Mouse (Mus musculus): ENCODE measurements around the gene Fkbp9.
"Not testable (repeated sequence)": the region's sequence is repeated elsewhere in the genome, so short reads cannot be mapped to it uniquely, and the experiment has no call there.

Gene Fkbp9

DNA sequence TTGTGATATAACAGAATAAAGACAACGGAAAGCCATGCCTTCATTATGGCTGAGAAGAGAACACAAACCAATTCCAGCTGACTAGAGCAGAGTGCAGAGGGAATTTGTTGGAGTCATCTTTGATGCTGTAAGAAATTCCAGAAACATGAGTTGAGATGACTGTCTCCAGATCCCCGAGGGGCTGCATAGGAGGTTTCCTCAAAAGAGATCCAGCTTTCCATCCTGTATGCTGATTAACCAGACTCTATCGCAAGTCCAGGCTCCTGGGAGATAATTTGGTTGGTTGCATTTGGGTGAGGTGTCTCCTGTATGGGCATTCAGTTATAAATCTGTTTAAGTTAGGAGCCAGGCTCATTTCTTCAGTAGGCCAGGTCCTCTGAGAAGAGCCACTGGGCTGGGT is 5.8 kb downstream of the Fkbp9 start:
- no peak for DNase-seq (ENCODE audit: low read depth, low spot score)

DNA sequence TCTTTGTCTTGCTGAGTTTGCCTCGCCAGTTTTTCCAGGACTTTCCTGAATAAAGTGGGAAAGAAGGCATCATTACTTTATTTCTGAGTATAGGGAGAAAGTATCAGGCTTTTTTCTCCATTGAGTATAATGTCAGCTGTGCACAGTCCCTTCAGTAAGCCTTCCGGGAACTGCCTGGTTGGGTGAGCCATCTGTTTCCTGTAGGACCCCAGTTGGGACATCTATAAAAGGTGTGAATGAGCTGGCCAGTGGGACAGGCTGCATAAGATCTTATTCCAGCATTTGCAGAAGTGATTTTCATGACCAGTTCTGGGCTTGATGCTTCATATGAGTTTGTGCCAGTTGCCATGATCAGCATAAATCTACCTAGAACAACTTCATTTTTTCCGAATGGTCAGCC is 11.4 kb downstream of the Fkbp9 start:
- no peak for DNase-seq (ENCODE audit: low read depth, low spot score)

DNA sequence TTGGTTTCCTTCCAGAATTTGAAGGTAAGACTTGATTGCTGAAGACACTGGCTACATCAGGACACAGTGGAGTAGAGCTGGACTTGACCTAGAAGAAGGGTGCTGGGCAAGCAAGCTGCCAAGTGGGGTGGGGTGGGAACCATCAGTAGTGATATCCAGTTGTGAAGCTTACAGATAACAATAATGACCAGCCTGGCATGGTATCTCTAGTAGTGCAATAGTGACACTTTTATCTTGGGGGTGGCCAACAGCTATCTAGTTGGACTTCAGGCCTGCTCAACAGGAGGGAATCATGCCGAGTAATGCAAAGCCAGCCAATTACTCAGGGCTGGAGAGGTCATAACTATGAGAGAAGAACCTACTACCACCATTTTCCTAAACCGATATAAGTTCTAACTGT is 12.5 kb downstream of the Fkbp9 start:
- no peak for DNase-seq (ENCODE audit: low read depth, low spot score)

DNA sequence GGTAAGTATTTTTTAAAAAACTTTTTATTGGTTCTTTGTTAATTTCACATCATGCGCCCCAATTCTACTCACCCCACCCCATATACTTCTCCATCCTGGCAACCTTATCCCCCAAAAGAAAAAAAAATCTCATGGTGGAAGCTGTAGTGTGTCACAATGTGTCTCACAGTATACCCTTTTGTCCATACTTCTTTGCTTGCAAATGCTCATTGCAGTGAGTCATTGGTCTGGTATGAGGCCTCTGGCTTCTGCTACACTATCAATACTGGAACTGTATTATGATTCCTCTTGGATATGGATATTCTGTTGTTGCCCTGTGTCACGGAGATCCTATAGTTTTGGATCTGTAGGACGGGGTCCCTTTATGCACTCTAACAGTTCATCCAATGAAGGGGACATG is 17.1 kb downstream of the Fkbp9 start:
- DNase-seq (ENCODE audit: low read depth, low spot score) = no peak

DNA sequence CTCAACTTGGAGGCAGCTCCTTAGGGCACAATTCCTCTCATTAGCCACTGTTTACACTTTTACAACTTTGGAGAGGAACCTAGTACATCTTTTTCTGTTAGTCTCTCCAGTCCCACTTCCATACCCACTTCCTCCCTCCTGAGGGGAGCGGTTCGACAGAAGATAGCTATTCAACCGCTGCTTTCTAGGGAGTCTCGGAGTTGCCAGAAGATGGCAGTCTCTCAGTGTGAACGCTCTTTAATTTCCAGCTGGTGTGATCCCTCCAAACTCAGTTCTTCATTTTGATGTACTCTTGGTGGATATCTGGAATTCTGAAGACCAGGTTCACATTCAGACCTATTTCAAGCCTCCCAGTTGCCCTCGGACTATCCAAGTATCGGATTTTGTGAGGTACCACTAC is 18.5 kb downstream of the Fkbp9 start:
- DNase-seq (ENCODE audit: low read depth, low spot score) = no peak

DNA sequence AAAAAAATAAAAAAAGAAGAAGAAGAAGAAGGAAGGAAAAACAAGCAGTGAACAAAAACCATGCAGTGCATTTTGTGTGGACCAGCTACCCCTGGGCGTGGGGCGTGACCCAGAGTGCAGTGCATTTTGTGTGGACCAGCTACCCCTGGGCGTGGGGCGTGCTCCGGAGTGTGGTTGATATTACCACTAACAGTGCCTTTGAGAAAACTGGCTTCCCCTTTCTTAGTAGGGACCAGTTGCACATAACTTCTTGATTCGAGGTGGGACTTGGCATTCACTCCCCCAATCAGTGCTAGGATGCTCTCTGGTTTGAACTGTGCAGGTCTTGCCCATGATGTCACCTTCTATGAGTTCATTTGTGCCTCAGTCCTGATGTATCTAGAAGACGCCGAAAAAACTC is 22.9 kb downstream of the Fkbp9 start:
- no peak for DNase-seq (ENCODE audit: low read depth, low spot score)

DNA sequence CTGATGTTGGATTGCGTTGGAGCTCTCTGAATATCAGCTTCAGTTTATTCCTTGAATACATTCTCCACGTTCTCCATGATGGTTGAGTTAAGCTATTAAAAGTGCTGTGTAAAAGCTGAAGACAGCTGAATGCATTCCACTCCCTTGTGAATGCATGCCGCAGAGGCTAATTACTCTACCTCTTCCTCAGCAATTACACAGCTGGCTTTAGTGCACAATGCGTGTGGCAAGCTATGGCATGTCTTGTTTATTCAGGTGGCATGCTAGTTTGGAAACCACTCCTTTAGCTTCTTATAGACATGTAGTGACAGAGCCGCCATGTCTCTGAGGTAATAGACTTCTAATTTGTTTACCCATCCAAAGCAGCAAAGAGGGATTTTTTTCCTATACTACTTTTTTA is 24.9 kb downstream of the Fkbp9 start:
- DNase-seq (ENCODE audit: low read depth, low spot score) = no peak

DNA sequence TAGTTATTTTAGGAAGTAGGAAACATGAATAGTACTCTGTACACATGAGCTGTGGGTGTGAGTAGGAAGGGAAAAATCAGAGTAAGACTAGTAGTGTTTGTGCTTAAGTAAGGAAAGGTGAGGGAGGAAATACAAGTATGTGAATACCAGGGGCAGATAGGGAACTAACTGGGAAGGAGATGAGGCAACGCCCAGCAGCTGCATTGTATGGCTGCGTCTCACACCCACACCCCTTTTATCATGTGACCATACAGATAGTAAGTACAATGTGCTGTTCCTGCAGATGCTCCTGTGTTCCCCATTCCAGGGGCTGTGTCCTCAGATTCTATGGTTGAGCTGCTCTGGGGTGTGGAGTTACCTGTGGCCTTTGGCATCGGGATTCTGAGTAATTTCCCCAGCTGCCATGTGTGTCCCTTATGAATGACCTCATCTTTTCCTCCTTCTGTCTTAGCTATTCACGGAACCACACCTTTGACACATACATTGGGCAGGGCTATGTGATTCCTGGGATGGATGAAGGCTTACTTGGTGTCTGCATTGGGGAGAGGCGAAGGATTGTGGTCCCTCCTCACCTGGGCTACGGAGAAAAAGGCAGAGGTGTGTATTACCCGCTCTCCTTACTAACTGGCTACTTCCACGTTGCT is 28.5 kb downstream of the Fkbp9 start:
- DNase-seq (ENCODE audit: low read depth, low spot score) = no peak

DNA sequence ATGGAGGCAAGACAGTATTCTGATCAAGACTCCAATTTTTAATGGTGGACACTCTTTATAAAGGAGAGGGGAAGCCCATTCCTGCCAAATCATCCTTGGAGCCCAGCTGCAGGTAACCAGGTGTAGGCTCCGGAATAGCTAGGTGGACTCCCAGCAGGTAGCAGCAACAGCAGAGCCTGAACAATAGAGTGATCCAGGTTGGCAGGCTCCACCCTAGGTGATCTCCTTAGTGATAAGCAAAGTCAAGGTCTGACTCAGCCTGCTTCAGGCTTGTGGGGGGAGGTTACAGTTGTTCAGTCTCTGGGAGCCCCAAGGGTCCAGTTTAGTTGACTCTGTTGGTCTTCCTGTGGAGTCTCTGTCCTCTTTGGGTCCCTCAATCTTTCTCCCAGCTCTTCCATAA is 35.0 kb downstream of the Fkbp9 start:
- DNase-seq (ENCODE audit: low read depth, low spot score) = not testable (repeated sequence)

DNA sequence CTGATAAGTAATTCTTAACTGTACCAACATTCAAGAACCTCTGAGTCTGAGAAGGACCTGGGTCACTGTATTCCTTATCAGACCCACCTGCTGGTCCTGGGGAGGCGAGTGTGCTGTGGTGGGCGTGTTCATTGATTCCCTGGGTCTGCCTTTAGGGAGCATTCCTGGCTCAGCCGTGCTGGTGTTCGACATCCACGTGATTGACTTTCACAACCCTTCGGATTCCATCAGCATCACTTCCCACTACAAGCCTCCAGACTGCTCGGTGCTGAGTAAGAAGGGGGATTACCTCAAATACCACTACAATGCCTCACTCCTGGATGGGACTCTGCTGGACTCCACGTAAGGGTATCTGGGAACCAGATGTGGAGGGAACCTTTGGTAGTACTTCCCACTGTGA is 36.7 kb downstream of the Fkbp9 start:
- DNase-seq (ENCODE audit: low read depth, low spot score) = no peak

DNA sequence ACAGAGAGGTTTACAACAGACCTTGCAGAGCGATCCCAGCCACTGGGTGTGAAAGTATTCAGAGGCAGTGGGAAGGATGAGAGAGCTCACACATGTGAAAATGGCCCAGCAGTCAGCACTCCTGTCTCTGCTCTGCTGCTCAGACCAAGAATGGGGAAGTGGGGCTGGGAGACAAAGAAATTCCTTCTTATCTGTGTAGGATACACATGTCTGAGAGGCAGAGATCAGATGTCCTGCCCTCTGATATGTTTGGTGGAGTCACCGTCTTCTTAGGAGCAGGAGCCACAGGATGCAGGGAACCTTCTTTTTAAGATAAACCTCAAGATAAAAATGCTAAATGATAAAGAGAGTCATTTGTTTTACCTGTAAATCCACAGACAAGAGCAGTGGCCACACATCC is 38.2 kb downstream of the Fkbp9 start:
- DNase-seq (ENCODE audit: low read depth, low spot score) = no peak

DNA sequence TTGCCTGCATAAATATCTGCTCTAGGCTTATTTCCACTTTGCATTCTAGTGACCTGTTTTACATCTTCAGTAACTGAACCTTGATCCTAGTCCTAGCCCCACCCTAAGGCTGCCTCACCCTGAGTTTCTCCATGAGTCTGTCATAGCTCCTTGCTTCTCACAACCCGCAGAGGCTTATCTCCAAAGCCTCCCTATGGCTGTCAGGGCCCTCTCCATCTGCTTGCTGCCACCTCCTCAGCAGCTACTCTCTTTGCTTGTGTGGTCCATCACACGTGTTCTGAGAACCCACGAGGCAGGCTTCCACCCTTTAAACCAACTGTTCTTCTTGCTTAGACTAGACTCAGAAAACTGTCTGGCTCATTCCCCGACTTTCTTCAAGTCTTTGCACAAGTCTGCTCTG is 45.0 kb downstream of the Fkbp9 start:
- DNase-seq (ENCODE audit: low read depth, low spot score) = no peak

DNA sequence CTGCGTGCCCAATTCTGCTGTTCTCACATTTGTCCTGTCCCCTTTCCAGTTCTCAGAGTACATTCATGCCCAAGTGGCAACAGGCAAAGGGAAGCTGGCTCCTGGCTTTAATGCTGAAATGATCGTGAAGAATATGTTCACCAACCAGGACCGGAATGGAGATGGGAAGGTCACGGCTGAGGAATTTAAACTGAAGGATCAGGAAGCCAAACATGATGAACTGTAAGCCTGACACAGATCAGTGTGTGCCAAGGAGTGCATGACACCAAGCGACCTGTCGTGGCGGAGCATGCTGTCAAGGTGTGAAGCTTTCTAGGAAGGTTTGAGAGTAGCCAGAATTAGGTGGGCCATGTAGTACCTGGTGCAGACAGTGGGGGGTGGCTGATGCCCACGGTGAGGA is 46.1 kb downstream of the Fkbp9 start:
- no peak for DNase-seq (ENCODE audit: low read depth, low spot score)

DNA sequence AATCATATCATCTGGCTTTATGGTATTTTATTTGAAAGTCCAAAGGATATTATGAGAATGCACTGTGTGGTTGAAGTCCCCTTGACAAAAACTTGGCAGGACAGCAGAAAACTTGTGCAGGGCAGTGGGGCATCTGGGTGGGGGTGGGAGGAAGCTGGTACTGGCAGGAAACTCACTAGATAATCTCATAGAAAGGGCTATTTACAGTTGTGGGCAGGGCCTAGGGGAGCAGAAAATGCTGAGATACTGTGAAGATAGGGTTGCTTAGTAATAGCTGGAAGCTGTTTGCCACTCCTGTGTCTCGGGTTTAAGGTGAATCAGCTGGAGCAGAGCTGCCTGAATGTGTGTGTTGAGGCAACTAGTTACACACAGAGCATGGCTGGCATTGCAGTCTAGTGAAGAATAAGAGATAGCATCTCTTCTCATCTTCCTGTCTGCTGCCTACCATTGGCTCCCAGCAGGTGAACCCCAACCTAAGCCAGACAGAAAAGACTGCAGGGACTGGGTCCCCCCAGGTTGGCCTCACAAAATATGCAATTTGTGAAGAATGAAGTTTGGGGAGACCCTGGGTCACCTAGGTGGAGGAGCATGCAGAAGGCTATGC is 47.6 kb downstream of the Fkbp9 start:
- DNase-seq (ENCODE audit: low read depth, low spot score) = no peak

DNA sequence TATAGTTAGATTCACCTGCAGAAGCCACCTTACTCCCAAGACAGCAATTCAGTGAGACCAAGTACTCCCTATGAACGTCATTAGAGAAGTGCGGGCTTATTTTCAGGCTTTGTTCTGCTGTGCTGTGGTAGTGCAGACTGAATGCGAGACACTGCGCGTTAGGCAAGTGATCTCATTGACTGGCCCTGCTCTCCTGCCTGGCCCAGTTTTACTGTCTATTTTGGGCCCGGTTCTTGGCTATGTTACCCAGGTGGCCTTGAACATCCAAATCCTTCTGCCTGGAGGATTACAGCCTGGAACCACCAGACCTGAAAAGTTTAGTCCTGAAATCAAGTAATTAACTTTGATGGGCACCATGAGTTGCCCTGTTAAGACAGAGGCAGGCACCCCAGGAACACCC is 56.7 kb downstream of the Fkbp9 start:
- DNase-seq (ENCODE audit: low read depth, low spot score) = no peak

DNA sequence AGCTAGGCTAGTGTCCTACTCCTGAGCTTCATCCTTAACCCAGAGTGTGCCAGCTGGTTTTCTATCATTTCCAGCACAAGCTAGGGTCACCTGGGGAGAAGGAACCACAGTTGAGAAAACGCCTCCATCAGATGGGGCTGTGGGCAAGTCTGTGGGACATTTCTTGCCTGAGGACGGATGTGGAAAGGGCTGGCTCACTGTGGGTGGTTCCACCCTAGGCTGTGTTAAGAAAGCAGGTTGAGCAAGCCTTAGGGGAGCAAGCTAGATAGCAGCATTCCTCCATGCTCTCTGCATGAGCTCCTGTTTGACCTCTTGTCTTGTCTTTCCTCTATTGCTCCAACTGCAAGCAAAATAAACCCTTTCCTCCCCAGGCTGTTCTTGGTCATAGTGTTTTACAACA is 58.9 kb downstream of the Fkbp9 start:
- DNase-seq (ENCODE audit: low read depth, low spot score) = no peak

DNA sequence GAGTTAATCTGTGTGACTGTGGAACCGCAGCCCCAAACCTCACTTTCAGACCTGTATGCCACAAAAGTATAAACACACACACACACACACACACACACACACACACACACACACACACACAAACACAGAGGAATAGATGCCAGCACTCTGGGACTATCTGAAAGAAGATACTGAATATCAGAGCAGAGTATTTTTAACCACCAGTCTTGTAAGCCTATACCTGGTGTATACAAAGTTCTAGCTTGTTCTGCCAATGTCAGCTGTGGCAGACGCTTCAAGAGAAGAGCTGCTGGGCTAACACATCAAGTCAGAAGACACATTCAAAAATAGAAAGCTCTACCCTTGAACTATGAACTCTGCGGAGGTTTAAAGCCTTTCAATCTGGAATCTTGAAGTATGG is 67.7 kb downstream of the Fkbp9 start:
- DNase-seq (ENCODE audit: low read depth, low spot score) = no peak

DNA sequence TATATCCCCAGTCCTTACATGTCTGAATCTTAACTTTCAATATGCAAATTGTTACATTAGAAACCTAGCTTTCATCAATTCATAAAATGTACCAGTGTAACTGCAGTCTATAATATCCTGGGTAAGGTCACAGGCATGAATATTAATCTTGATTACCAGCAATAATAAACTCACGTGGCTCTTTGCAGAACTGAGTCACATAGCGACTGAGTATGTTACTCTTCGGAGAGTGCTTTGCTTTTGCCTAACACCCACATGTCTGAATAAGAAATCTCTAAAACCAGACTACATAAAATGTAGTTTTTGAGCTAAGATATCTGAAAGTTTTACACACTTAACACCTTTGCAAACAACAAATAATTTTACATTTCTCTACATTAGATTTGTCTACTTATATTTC is 69.5 kb downstream of the Fkbp9 start:
- no peak for DNase-seq (ENCODE audit: low read depth, low spot score)

DNA sequence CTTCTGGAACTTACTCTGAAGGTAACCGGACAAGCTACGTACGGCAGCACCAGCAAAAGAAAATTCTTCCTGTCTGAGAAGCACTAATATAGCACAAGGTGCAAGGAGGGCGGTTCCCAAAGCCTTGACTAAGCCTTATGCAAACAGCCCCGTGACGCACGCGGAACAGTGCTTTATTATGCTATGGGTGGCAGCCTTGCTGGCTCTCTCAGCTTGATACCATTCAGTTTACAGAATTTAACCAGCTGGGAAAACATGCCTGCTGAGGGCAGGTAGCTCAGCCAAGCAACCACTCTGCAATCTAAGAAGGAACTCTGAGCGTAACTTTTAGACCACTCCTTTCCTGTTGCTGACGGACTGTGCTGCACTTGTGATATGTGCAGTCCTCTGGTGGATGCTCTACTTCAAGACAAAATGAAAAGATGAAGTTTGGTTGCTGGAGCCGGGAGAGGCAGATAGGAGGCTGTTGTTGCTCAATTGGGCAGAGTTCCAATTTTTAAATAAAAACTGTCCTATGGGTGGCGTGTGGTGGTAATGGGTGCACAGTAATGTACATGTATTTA is 70.0 kb downstream of the Fkbp9 start:
- no peak for DNase-seq (ENCODE audit: low read depth, low spot score)

DNA sequence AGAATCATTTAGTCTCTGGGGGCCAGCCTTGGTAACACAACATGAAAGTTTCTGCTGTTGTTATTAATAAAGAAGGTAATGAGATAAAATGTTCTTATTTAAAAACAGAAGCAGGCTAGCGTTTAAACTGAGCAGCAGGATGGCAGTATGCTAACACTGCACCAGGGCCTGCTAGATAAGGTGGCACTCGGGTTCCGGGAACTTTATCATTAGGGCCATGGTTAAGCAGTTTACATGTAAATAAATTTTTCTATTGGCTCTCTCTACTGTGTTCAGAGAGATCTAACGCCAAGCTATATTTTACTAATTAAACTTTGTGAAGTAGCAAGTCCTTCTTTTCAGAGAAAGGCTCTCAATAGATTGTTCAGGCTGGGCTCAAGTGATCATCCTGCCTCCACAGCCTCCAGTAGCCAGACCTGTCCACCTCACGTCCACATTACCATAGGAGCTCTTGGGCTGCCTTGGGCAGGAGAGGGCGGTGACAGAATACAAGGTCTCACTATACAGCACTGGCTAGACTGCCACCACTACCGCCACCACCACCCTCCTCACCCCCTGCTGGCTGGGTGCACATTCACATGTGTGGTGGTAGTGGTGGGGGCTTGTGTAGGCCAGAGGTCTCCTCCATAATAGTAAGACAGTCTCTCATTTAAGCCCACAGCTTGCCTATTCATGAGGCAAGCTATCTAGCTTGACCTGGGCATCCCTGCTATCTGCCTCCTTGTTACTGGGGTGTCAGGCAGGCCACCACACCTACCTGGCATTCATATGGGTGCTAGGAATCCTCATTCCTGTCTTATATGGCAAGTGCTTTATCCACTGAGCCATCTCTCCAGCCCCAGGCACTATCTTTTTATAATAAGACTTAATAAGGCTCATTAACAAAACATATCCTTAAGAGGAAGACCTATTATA is 71.0 kb downstream of the Fkbp9 start:
- DNase-seq (ENCODE audit: low read depth, low spot score) = no peak

DNA sequence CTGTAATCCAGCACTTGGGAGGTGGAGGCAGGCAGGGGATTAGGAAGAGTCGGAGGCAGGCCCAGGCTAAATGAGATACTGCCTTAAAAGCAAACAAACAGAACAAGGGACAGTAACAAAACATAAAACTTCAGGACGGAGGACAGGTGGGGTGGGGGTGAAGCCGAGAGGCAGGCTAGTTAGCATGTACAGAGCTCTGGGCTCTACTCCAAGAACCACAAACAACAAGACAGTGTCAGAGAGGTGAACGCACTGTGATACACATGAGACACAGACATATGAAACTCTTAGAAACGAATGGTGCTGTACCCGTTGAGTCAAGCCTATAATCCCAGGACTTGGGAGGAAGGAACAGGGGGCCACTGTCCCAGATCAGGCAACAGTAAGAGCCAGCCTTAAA is 72.0 kb downstream of the Fkbp9 start:
- no peak for DNase-seq (ENCODE audit: low read depth, low spot score)

DNA sequence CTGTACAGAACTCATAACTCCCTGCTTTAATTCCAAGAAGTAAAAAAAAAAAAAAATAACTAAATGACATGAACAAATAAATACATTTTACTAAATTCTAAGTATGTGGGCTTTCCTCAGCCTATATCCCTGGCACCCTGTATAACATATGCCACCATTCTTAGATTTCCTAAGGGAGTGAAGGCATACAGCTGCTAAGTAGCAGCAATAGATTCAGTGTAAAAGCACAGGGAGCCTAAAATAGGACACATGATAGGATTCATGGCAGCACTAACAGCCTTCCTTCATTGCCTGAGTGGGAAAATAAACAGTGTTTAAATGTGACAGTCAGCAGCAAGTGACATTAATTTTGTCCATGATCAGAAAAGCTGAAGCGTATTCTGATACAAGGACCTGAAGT is 72.5 kb downstream of the Fkbp9 start:
- no peak for DNase-seq (ENCODE audit: low read depth, low spot score)

DNA sequence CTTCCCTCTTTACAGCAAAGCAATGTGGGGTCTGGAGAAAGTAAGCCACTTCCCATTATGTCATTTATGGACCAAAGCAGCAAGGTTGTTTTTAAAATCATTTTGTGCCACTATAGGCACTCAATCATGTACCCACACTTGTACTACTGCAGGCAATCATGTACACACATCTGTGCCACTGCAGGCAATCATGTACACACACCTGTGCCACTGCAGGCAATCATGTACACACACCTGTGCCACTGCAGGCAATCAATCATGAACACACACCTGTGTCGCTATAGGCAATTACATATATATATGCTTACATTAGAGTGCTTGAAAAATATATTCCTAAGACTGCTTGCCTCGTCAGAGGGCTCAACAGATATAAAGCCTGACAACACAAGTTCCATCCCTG is 73.1 kb downstream of the Fkbp9 start:
- DNase-seq (ENCODE audit: low read depth, low spot score) = no peak
